ENCODE assay signal across 30 mouse cellular contexts in genomic region chr2:55469141-55469540, GRCm38 (mm10). TPM values are rescaled to one million over a fixed set of nuclear protein-coding genes. Genes with fewer than 3 reads are reported as not detected.
A peak's percentile ranks its signal among the peaks of the same experiment; 100 is the strongest.
DNase-seq lines count a peak whose midpoint lies in the region; ATAC-seq lines count a peak whose summit lies in the region.
"Had no signal": no experiment of that assay in that cellular context is flagged by ENCODE, and none has a peak within 500 bp of the region (broad histone marks: within the 10 kb centered on the region; RNA-seq: fewer than 3 reads in every experiment).

No protein-coding gene starts in this region.

- no peaks in the 10 kb centered on the region for H3K9me3 ChIP-seq in embryonic facial prominence, embryonic 14.5 days (ENCODE audit: control insufficient read depth, low read length)
- no peaks in the 10 kb centered on the region for H3K9me3 ChIP-seq in embryonic facial prominence, embryonic 10.5 days
- H3K9me3 ChIP-seq: heart, embryonic 13.5 days; limb, embryonic 10.5 days; limb, embryonic 15.5 days; liver, embryonic 13.5 days; neural tube, embryonic 15.5 days had no signal

- WGBS in embryonic facial prominence, embryonic 14.5 days = 61% methylated on average over 2 of the region's 2 CpGs
- 78% methylated on average over 2 of the region's 2 CpGs for WGBS in embryonic facial prominence, embryonic 10.5 days

- DNase-seq in embryonic facial prominence, embryonic 14.5 days (ENCODE audit: low spot score) = peak; percentile 3
- DNase-seq in embryonic facial prominence, embryonic 10.5 days (ENCODE audit: low spot score) = no peak
- DNase-seq in frontal cortex, postnatal 14 days (ENCODE audit: low spot score in 2 of 2) = no peak
- peak; percentile 25 for DNase-seq in layer of hippocampus, adult 9-11 months
- no peak for DNase-seq in layer of hippocampus, adult 11-12 months (ENCODE audit: low spot score)
- DNase-seq in Muller cell, postnatal 12 days (ENCODE audit: inconsistent ontology term) = peak; percentile 63
- DNase-seq in urinary bladder, postnatal 36 days (ENCODE audit: low spot score in 2 of 2) = no peak
- DNase-seq: adrenal gland, postnatal 10 days; cerebellum, adult 11-12 months; cerebellum, adult 9-11 months; gastrocnemius, postnatal 10 days; heart, postnatal 10 days; kidney, adult 8-10 months; kidney, postnatal 4 days; liver, embryonic 13.5 days; lung, adult 18-20 months; lung, postnatal 10 days; right cerebral cortex, adult 18-20 months; spleen, adult 18-20 months; thymus, adult 18-20 months; thymus, postnatal 25 days had no signal

- no peaks in the 10 kb centered on the region for H3K36me3 ChIP-seq in embryonic facial prominence, embryonic 14.5 days (ENCODE audit: control insufficient read depth, insufficient read depth, low read length)
- no peaks in the 10 kb centered on the region for H3K36me3 ChIP-seq in embryonic facial prominence, embryonic 10.5 days (replicated peaks)
- H3K36me3 ChIP-seq: G1E; heart, embryonic 13.5 days; limb, embryonic 10.5 days; limb, embryonic 15.5 days; liver, embryonic 13.5 days; neural tube, embryonic 15.5 days had no signal

- H3K4me2 ChIP-seq in embryonic facial prominence, embryonic 14.5 days (ENCODE audit: low read depth, low read length) = no peak overlapping the region
- H3K4me2 ChIP-seq: heart, embryonic 13.5 days; limb, embryonic 15.5 days; liver, embryonic 13.5 days; neural tube, embryonic 15.5 days had no signal

- H3K27ac ChIP-seq in embryonic facial prominence, embryonic 14.5 days (replicated peaks; ENCODE audit: low read depth, low read length) = no peak overlapping the region
- no peak overlapping the region for H3K27ac ChIP-seq in embryonic facial prominence, embryonic 10.5 days (replicated peaks)
- H3K27ac ChIP-seq: heart, embryonic 13.5 days; kidney, postnatal 0 days; limb, embryonic 10.5 days; limb, embryonic 15.5 days; liver, embryonic 13.5 days; neural tube, embryonic 15.5 days had no signal

- H3K4me3 ChIP-seq in embryonic facial prominence, embryonic 14.5 days (ENCODE audit: low read depth, low read length) = no peak overlapping the region
- H3K4me3 ChIP-seq in embryonic facial prominence, embryonic 10.5 days = no peak overlapping the region
- H3K4me3 ChIP-seq: heart, embryonic 13.5 days; limb, embryonic 10.5 days; limb, embryonic 15.5 days; liver, embryonic 13.5 days; neural tube, embryonic 15.5 days had no signal

- no peaks in the 10 kb centered on the region for H3K27me3 ChIP-seq in embryonic facial prominence, embryonic 14.5 days (replicated peaks; ENCODE audit: control insufficient read depth, insufficient read depth, low read length)
- no peaks in the 10 kb centered on the region for H3K27me3 ChIP-seq in embryonic facial prominence, embryonic 10.5 days (replicated peaks; ENCODE audit: low read depth, poor library complexity, severe bottlenecking)
- H3K27me3 ChIP-seq: heart, embryonic 13.5 days; limb, embryonic 15.5 days; liver, embryonic 13.5 days; neural tube, embryonic 15.5 days; Patski had no signal

- ATAC-seq in embryonic facial prominence, embryonic 14.5 days (ENCODE audit: low read depth) = no peak
- peak; percentile 65 for ATAC-seq in frontal cortex, adult (ENCODE audit: low TSS enrichment)
- ATAC-seq: intestine, embryonic 16.5 days; Patski had no signal

- H3K9ac ChIP-seq in embryonic facial prominence, embryonic 14.5 days (ENCODE audit: low read depth, low read length) = no peak overlapping the region
- H3K9ac ChIP-seq: heart, embryonic 13.5 days; limb, embryonic 15.5 days; liver, embryonic 13.5 days; neural tube, embryonic 15.5 days had no signal

- H3K4me1 ChIP-seq in embryonic facial prominence, embryonic 14.5 days (ENCODE audit: control insufficient read depth, insufficient read depth, low read length) = no peaks in the 10 kb centered on the region
- no peaks in the 10 kb centered on the region for H3K4me1 ChIP-seq in embryonic facial prominence, embryonic 10.5 days
- H3K4me1 ChIP-seq: heart, embryonic 13.5 days; limb, embryonic 10.5 days; limb, embryonic 15.5 days; liver, embryonic 13.5 days; neural tube, embryonic 15.5 days had no signal

RNA-seq across cellular contexts. Expression of gene Kcnj3, which starts 33.4 kb away (rescaled TPM):
- polyA plus RNA-seq in embryonic facial prominence, embryonic 14.5 days (2014; fragmentation: Nextera tagmentation; extraction: Ambion mirVana) = 0.98 and 1.0 TPM in 2 replicates
- polyA plus RNA-seq in embryonic facial prominence, embryonic 10.5 days (2016; fragmentation: Nextera tagmentation; extraction: Ambion mirVana) = 0.19 and 0.21 TPM in 2 replicates
- polyA plus RNA-seq: G1E, Patski had no signal

Comparison
In these comparisons a context has a peak if more than half of its experiments do, and no peak if none do; other contexts are left out.
1. DNase-seq: peak in embryonic facial prominence, embryonic 14.5 days (single experiment), layer of hippocampus, adult 9-11 months (single experiment) and Muller cell, postnatal 12 days (single experiment); none in embryonic facial prominence, embryonic 10.5 days (single experiment), frontal cortex, postnatal 14 days (0 of 2), layer of hippocampus, adult 11-12 months (single experiment) and urinary bladder, postnatal 36 days (0 of 2).